Mouse (Mus musculus) testis, postnatal 14 days (tissue): Measurements from ENCODE around the gene Rab40c.

Experiments
- DNase-seq: peaks from one replicate; pipeline ENCODE4 v3.0.0; 2021; ENCODE audit warnings: low spot score

The Rab40c gene

GRCm38 (mm10) chr17:25945517-25946155, 26.1 kb upstream of the Rab40c start:
- peak; percentile 56 for DNase-seq

GRCm38 (mm10) chr17:25944366-25945163, 25.0 kb upstream of the Rab40c start, which contains the start of the genes Pigq and Nhlrc4:
Gene Pigq (minus strand): TSS chr17:25944936.
Gene Nhlrc4 (minus strand): TSS chr17:25944961.
- no peak for DNase-seq

GRCm38 (mm10) chr17:25943769-25944168, 24.2 kb upstream of the Rab40c start:
- no peak for DNase-seq

- DNase-seq, result no peak
These were observed 23.7 kb upstream of the Rab40c start for GRCm38 (mm10) chr17:25943221-25943620.

- DNase-seq, result no peak
These were observed 23.1 kb upstream of the Rab40c start for GRCm38 (mm10) chr17:25942597-25943151.

GRCm38 (mm10) chr17:25941511-25942241, 22.1 kb upstream of the Rab40c start:
- peak; percentile 81 for DNase-seq

GRCm38 (mm10) chr17:25934526-25934925, 15.0 kb upstream of the Rab40c start:
- no peak for DNase-seq

GRCm38 (mm10) chr17:25925348-25925747, 5.8 kb upstream of the Rab40c start:
- DNase-seq, result no peak

GRCm38 (mm10) chr17:25922120-25922519, 2.6 kb upstream of the Rab40c start:
- no peak for DNase-seq

- DNase-seq, result peak; percentile 100
These were observed 487 bp upstream of the Rab40c start for GRCm38 (mm10) chr17:25919786-25920642.

GRCm38 (mm10) chr17:25918037-25918750, 1.3 kb downstream of the Rab40c start:
- no peak for DNase-seq

- DNase-seq, result peak; percentile 50
These were observed 2.4 kb downstream of the Rab40c start for GRCm38 (mm10) chr17:25916931-25917647.

GRCm38 (mm10) chr17:25914295-25914694, 5.2 kb downstream of the Rab40c start:
- no peak for DNase-seq

GRCm38 (mm10) chr17:25913877-25914275, 5.7 kb downstream of the Rab40c start:
- DNase-seq, result no peak

GRCm38 (mm10) chr17:25913186-25913876, 6.2 kb downstream of the Rab40c start:
- no peak for DNase-seq

- no peak for DNase-seq
These were observed 7.7 kb downstream of the Rab40c start for GRCm38 (mm10) chr17:25911816-25912215.

- DNase-seq, result no peak
These were observed 11.9 kb downstream of the Rab40c start for GRCm38 (mm10) chr17:25907640-25908039.

- no peak for DNase-seq
These were observed 16.5 kb downstream of the Rab40c start for GRCm38 (mm10) chr17:25903061-25903460.

- no peak for DNase-seq
These were observed 19.3 kb downstream of the Rab40c start for GRCm38 (mm10) chr17:25900193-25900592.
